ENCODE assay signal across 8 mouse cellular contexts in genomic region chr7:83654938-83655630, GRCm38 (mm10). TPM values are rescaled to one million over a fixed set of nuclear protein-coding genes. Genes with fewer than 3 reads are reported as not detected.
DNase-seq lines count a peak whose midpoint lies in the region; ATAC-seq and TF ChIP-seq lines count a peak whose summit lies in the region.

No protein-coding gene starts in this region.

- no peak overlapping the region for H3K4me2 ChIP-seq in kidney, embryonic 16.5 days (replicated peaks; ENCODE audit: low read depth, low read length)

- WGBS in bone marrow, adult 2 months: 2% methylated on average over 5 of the region's 5 CpGs
- 44% methylated on average over 5 of the region's 5 CpGs for WGBS in kidney, embryonic 16.5 days

- H3K4me3 ChIP-seq in bone marrow, adult 2 months (replicated peaks; ENCODE audit: control insufficient read depth, low read depth, low read length): peak overlapping the region; percentile 99
- no peak overlapping the region for H3K4me3 ChIP-seq in kidney, embryonic 16.5 days (ENCODE audit: low read length)

- peak overlapping the region; percentile 80 for H3K27ac ChIP-seq in bone marrow, adult 2 months (ENCODE audit: control insufficient read depth, insufficient read depth, low read depth, low read length, poor library complexity)
- H3K27ac ChIP-seq in kidney, embryonic 16.5 days (ENCODE audit: low read length): peak overlapping the region; percentile 16; the same call in 1 of the 2 replicates

- H3K36me3 ChIP-seq in kidney, embryonic 16.5 days (ENCODE audit: insufficient read depth, low read length): no peaks in the 10 kb centered on the region

- no peak for TF ChIP-seq CTCF in bone marrow, adult 2 months (IDR thresholded peaks at IDR 0.05; ENCODE audit: control insufficient read depth, insufficient read depth, low read length)

- no peaks in the 10 kb centered on the region; the same call in 1 of the 2 replicates for H3K9me3 ChIP-seq in kidney, embryonic 16.5 days (ENCODE audit: low read length)

- H3K9ac ChIP-seq in kidney, embryonic 16.5 days (replicated peaks; ENCODE audit: low read length): no peak overlapping the region

- ATAC-seq in kidney, embryonic 16.5 days (ENCODE audit: low FRiP score, low TSS enrichment): no peak

- peak; percentile 94 for TF ChIP-seq POLR2A in bone marrow, adult 2 months (IDR thresholded peaks at IDR 0.05; ENCODE audit: borderline replicate concordance, control insufficient read depth, low read depth, low read length)

- DNase-seq in A20 (ENCODE audit: low read depth, low spot score): peak; percentile 91
- DNase-seq in lung, postnatal 4 days: peak; percentile 63 to 69
- peak; percentile 86 for DNase-seq in thymus, postnatal 25 days
- no peak for DNase-seq in right cerebral cortex, postnatal 25 days
- no peak for DNase-seq in left cerebral cortex, adult 11 months (ENCODE audit: low spot score)
- DNase-seq in embryo, embryonic 10.5 days (ENCODE audit: low spot score): no peak

- H3K4me1 ChIP-seq in bone marrow, adult 2 months (ENCODE audit: control insufficient read depth, insufficient read depth, low read length): peaks cover 11% of the 10 kb centered on the region
- H3K4me1 ChIP-seq in kidney, embryonic 16.5 days (ENCODE audit: insufficient read depth, low read length): no peaks in the 10 kb centered on the region

- no peaks in the 10 kb centered on the region for H3K27me3 ChIP-seq in kidney, embryonic 16.5 days (ENCODE audit: insufficient read depth, low read length)

RNA-seq across cellular contexts. Expression of gene Stard5, which starts 23.3 kb away (rescaled TPM):
- 6.4 and 9.0 TPM in 2 replicates for polyA plus RNA-seq in bone marrow, adult 2 months (2011; ENCODE audit: insufficient read depth, insufficient read length, low replicate concordance, missing spikeins)
- 30.9 and 31.7 TPM in 2 replicates for polyA plus RNA-seq in kidney, embryonic 16.5 days (2015; fragmentation: Nextera tagmentation; extraction: Ambion mirVana)

Comparison
In these comparisons a context has a peak if more than half of its experiments do, and no peak if none do; other contexts are left out.
1. DNase-seq: peak in A20 (single experiment), lung, postnatal 4 days (2 of 2) and thymus, postnatal 25 days (single experiment); none in right cerebral cortex, postnatal 25 days (single experiment), left cerebral cortex, adult 11 months (single experiment) and embryo, embryonic 10.5 days (single experiment).